Mouse (Mus musculus) central nervous system, embryonic 18 days (tissue): ENCODE measurements around the gene Orc1. TPM values are rescaled to one million over a fixed set of nuclear protein-coding genes. Genes with fewer than 3 reads are reported as not detected.

Experiments used
- polyA plus RNA-seq: library from polyadenylated mRNA; depleted of rRNA; stranded (reverse); fragments of >200 nt; gene quantifications from 2 replicates; pipeline ENCODE4 v1.2.3, GENCODE M21; 2012; rRNA removed

Orc1 gene
- polyA plus RNA-seq, result 0.74 and 1.0 TPM in 2 replicates

DNA sequence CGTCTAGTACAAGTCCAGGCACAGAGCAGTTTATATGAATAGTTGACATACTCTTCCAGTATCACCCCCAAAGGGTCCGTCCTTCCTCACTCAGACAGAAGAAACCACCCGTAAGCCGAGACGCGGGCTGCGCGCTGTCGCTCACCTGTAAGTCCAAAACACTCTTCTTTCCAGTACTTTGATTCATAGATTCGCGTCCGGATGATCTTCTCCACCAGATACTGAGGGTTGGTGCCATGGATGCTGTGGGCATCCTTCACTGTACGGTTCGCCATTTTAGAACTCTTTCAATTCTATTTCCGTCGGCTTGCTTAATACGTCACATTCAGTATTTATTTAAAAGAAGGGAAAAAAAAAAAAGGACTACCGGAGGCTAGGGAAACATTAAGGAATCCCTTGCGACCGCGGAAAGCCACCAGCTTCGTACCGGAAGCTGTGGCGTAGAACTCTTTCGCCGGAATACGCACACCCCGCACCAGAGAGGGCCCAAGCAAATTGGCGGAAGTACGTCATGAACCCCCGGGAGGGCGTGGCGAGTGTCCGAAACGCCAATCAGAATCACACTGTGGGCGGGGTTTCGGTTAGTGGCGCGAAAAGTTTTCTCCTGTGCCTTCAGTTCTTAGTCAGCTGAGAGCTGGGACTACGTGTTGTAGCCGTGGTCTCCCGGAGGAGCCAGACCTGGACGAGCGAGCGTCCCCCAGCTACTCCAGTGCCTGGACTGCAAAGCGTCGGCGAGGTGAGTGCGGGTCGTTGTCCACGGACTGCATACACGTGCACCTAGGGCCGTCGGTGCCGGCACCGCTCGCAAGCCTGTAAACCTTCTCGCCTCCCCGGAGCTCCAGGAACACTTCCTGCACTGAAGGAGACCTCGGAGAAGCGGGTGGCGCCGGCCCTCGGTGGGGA is at the start of gene Orc1, which contains the start of gene Prpf38a:
Gene Orc1, plus strand, starts transcription at position 584 of the 903 bp plus-strand sequence.
Gene Prpf38a, minus strand, starts transcription at position 497 of the 903 bp plus-strand sequence.

DNA sequence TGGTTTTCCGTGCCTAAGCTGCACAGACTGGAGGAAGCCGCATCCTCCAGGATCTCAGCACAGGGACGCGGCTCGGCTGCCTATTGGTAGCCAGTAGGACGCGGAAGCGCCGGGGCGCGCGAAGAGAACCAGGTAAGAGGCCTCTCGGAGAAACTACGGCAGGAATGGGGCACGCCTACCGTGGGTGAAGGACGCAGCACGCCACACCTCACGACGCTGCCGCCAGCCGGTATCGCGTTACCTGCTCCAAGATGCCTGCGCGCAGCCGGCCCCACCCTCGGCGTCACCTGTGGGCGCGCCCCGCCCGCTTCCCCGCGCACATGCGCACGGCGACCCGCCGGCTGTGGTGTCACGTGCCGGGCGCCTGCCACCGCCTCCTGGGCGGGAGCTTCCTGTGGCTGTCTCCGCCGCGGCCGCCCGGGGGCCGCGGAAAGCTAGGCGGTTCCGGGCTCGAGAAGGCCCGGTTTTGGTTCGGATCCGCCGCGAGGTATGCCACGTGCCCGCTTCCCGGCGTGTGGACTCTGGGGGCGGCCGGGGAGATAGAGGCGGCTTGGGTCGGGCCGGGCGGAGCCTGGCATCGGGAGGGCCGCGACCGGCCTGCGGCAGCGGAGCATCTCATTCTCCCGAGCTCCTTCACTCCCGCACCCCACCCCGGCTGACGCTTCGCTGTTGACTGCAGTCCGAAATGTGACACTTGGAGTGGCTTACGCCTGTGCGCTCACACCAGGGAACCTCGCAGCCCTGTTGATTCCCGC is 40.5 kb downstream of the Orc1 start, which contains the start of gene Cc2d1b:
Gene Cc2d1b, plus strand, starts transcription at position 354 of the 755 bp plus-strand sequence.

Other genes starting within 250 kb of the Orc1 start
- gene Shisal2a, start 196.1 kb upstream of the Orc1 start, polyA plus RNA-seq, result 1.5 and 2.5 TPM in 2 replicates
- gene Gpx7, start 172.5 kb upstream of the Orc1 start, polyA plus RNA-seq, result 16.1 and 25.5 TPM in 2 replicates
- 127 and 129 TPM in 2 replicates for gene Tut4, start 120.0 kb upstream of the Orc1 start, polyA plus RNA-seq
- gene Prpf38a, start 87 bp upstream of the Orc1 start, polyA plus RNA-seq, result 55.2 and 55.9 TPM in 2 replicates
- 42.7 and 45.0 TPM in 2 replicates for gene Cc2d1b, start 40.5 kb downstream of the Orc1 start, polyA plus RNA-seq
- gene 3110021N24Rik, start 140.2 kb downstream of the Orc1 start, polyA plus RNA-seq, result 0.16 and 0.20 TPM in 2 replicates
- gene Zfyve9, start 201.4 kb downstream of the Orc1 start, polyA plus RNA-seq, result 12.3 and 12.8 TPM in 2 replicates